Mouse (Mus musculus): Measurements from ENCODE around the gene Rho. TPM values are rescaled to one million over a fixed set of nuclear protein-coding genes. Genes with fewer than 3 reads are reported as not detected.

Rho gene
- polyA plus RNA-seq (2014; fragmentation: Illumina TruSeq; extraction: RNeasy Lipid Tissue Mini Kit (QIAGEN cat#74804); ENCODE audit: low read depth, low replicate concordance), result not detected

GRCm38 (mm10) chr6:115931639-115932038 is at the start of gene Rho:
Gene Rho, plus strand, starts transcription at chr6:115931748.

GRCm38 (mm10) chr6:115944638-115945037 is 13.1 kb downstream of the Rho start, which contains the start of gene H1foo:
Gene H1foo, plus strand, starts transcription at chr6:115944938.

Other genes starting within 250 kb of the Rho start
- not detected for gene Tmem40, start 169.3 kb upstream of the Rho start, polyA plus RNA-seq (2014; fragmentation: Illumina TruSeq; extraction: RNeasy Lipid Tissue Mini Kit (QIAGEN cat#74804); ENCODE audit: low read depth, low replicate concordance)
- gene Cand2, start 157.2 kb upstream of the Rho start, polyA plus RNA-seq (2014; fragmentation: Illumina TruSeq; extraction: RNeasy Lipid Tissue Mini Kit (QIAGEN cat#74804); ENCODE audit: low read depth, low replicate concordance), result 0.11 TPM
- gene Rpl32, start 123.0 kb upstream of the Rho start, polyA plus RNA-seq (2014; fragmentation: Illumina TruSeq; extraction: RNeasy Lipid Tissue Mini Kit (QIAGEN cat#74804); ENCODE audit: low read depth, low replicate concordance), result 153 TPM
- not detected for gene Efcab12, start 93.3 kb upstream of the Rho start, polyA plus RNA-seq (2014; fragmentation: Illumina TruSeq; extraction: RNeasy Lipid Tissue Mini Kit (QIAGEN cat#74804); ENCODE audit: low read depth, low replicate concordance)
- gene Mbd4, start 78.4 kb upstream of the Rho start, polyA plus RNA-seq (2014; fragmentation: Illumina TruSeq; extraction: RNeasy Lipid Tissue Mini Kit (QIAGEN cat#74804); ENCODE audit: low read depth, low replicate concordance), result 1.2 TPM
- 0.79 TPM for gene Ift122, start 78.3 kb upstream of the Rho start, polyA plus RNA-seq (2014; fragmentation: Illumina TruSeq; extraction: RNeasy Lipid Tissue Mini Kit (QIAGEN cat#74804); ENCODE audit: low read depth, low replicate concordance)
- gene H1foo, start 13.2 kb downstream of the Rho start, polyA plus RNA-seq (2014; fragmentation: Illumina TruSeq; extraction: RNeasy Lipid Tissue Mini Kit (QIAGEN cat#74804); ENCODE audit: low read depth, low replicate concordance), result not detected
- gene Plxnd1, start 63.3 kb downstream of the Rho start, polyA plus RNA-seq (2014; fragmentation: Illumina TruSeq; extraction: RNeasy Lipid Tissue Mini Kit (QIAGEN cat#74804); ENCODE audit: low read depth, low replicate concordance), result 11.1 TPM

Measured in liver, adult 10 weeks (tissue).